Mouse (Mus musculus): ENCODE results near the gene 1700017B05Rik. TPM values are rescaled to one million over a fixed set of nuclear protein-coding genes. Genes with fewer than 3 reads are reported as not detected.
A peak's percentile ranks its signal among the peaks of the same experiment; 100 is the strongest.

Gene 1700017B05Rik
- polyA plus RNA-seq, 1 experiment from 2014 or later, result 15.5 TPM

DNA sequence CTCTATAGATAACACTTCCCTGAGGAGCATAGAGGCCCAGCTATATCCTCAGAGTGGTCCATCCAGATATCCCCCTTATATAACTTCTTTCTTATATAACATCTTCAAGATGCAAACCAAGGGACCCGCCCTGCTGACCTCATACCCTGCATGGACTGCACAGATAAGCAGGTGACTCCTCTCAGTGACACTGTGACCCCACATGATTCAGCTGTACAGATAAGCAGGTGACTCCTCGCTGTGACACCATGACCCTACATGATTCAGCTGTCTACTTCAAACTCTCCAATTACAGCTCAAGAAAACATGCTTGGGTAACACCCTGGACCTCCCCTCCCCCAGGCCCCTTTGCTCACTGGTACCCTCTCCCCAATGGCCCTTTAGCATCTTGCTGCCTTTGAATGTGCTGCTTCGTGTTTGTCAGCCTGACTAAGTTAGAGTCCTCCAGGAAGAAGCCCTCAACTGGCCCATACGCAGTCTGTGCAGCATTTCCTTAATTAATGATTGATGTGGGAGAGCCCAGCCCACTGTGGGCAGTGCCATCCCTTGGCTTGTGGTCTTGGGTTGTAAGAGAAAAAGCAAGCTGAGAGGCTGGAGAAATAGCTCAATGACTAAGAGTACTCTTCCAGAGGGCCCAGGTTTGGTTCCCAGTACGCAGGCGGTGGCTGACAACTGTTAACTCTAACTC, 37.5 kb upstream of the 1700017B05Rik start:
- Histone ChIP-seq H3K9me3 (replicated peaks; ENCODE audit: control insufficient read depth, low read length) (0 out of 2 replicates have a peak, but pooled peaks cover 2% of the 10 kb centered on the region), H3K4me1 (ENCODE audit: control insufficient read depth, insufficient read depth, low read length) (no peaks in the 10 kb centered on the region; the same call in 1 of the 2 replicates), H3K4me2 (no peak overlapping the region; the same call in 1 of the 2 replicates), H3K27me3 (ENCODE audit: control insufficient read depth, insufficient read depth, low read length) (no peaks in the 10 kb centered on the region), H3K36me3 (ENCODE audit: control insufficient read depth, insufficient read depth, low read length) (no peaks in the 10 kb centered on the region), H3K27ac (ENCODE audit: low read depth, low read length) (peak overlapping the region; percentile 71), H3K9ac (ENCODE audit: low read depth, low read length) (no peak overlapping the region), H3K4me3 (ENCODE audit: low read depth, low read length) (no peak overlapping the region)
- 63% methylated on average over 6 of the region's 6 CpGs for WGBS (ENCODE audit: insufficient replicate concordance)
- ATAC-seq (replicated peaks; ENCODE audit: insufficient number of reproducible peaks, low FRiP score, low TSS enrichment), result peak; percentile 94

- WGBS (ENCODE audit: insufficient replicate concordance), result 95% methylated on average over 2 of the region's 2 CpGs
- no peak overlapping the region for H3K4me3 ChIP-seq (ENCODE audit: low read depth, low read length)
- H3K4me1 ChIP-seq (ENCODE audit: control insufficient read depth, insufficient read depth, low read length), result no peaks in the 10 kb centered on the region; the same call in 1 of the 2 replicates
- no peak overlapping the region for H3K9ac ChIP-seq (ENCODE audit: low read depth, low read length)
- no peaks in the 10 kb centered on the region for H3K27me3 ChIP-seq (ENCODE audit: control insufficient read depth, insufficient read depth, low read length)
- no peak overlapping the region for H3K27ac ChIP-seq (ENCODE audit: low read depth, low read length)
- H3K9me3 ChIP-seq (replicated peaks; ENCODE audit: control insufficient read depth, low read length), result no peaks in the 10 kb centered on the region
- ATAC-seq (replicated peaks; ENCODE audit: insufficient number of reproducible peaks, low FRiP score, low TSS enrichment), result no peak
- H3K4me2 ChIP-seq, result no peak overlapping the region
- H3K36me3 ChIP-seq (ENCODE audit: control insufficient read depth, insufficient read depth, low read length), result no peaks in the 10 kb centered on the region
Measured at GRCm38 (mm10) chr9:57297938-57298337, 35.5 kb upstream of the 1700017B05Rik start.

DNA sequence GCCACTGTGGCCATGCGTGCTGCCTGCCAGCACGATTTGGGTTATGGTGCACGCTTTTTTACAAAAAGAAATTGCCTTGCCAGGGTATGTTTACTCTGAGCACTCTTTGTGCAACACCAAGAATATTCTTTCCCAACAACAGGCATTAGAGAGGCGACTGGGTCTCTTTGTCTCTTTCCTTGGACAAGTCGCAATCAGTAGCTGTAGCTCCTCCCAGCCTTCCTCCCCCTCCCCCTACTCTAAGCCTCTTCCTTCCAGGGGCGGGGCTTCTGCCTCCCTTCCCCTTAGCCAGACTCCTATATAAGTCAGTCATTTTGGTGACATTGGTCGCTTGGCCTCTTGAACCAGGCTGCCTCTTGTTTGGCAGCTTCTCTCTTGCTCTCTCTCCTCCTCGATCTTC, 33.9 kb upstream of the 1700017B05Rik start:
- no peaks in the 10 kb centered on the region; the same call in 1 of the 2 replicates for H3K4me1 ChIP-seq (ENCODE audit: control insufficient read depth, insufficient read depth, low read length)
- ATAC-seq (replicated peaks; ENCODE audit: insufficient number of reproducible peaks, low FRiP score, low TSS enrichment), result no peak
- no peak overlapping the region for H3K4me2 ChIP-seq
- no peak overlapping the region for H3K9ac ChIP-seq (ENCODE audit: low read depth, low read length)
- no peaks in the 10 kb centered on the region for H3K9me3 ChIP-seq (replicated peaks; ENCODE audit: control insufficient read depth, low read length)
- H3K36me3 ChIP-seq (ENCODE audit: control insufficient read depth, insufficient read depth, low read length), result no peaks in the 10 kb centered on the region
- no peak overlapping the region for H3K4me3 ChIP-seq (ENCODE audit: low read depth, low read length)
- 69% methylated on average over 8 of the region's 8 CpGs for WGBS (ENCODE audit: insufficient replicate concordance)
- H3K27me3 ChIP-seq (ENCODE audit: control insufficient read depth, insufficient read depth, low read length), result no peaks in the 10 kb centered on the region
- H3K27ac ChIP-seq (ENCODE audit: low read depth, low read length), result no peak overlapping the region

GRCm38 (mm10) chr9:57295666-57296065, 33.3 kb upstream of the 1700017B05Rik start:
- no peaks in the 10 kb centered on the region for H3K9me3 ChIP-seq (replicated peaks; ENCODE audit: control insufficient read depth, low read length)
- H3K4me3 ChIP-seq (ENCODE audit: low read depth, low read length), result no peak overlapping the region
- ATAC-seq (replicated peaks; ENCODE audit: insufficient number of reproducible peaks, low FRiP score, low TSS enrichment), result no peak
- 77% methylated on average over 3 of the region's 3 CpGs for WGBS (ENCODE audit: insufficient replicate concordance)
- no peaks in the 10 kb centered on the region for H3K36me3 ChIP-seq (ENCODE audit: control insufficient read depth, insufficient read depth, low read length)
- H3K27me3 ChIP-seq (ENCODE audit: control insufficient read depth, insufficient read depth, low read length), result no peaks in the 10 kb centered on the region
- no peak overlapping the region for H3K27ac ChIP-seq (ENCODE audit: low read depth, low read length)
- no peaks in the 10 kb centered on the region; the same call in 1 of the 2 replicates for H3K4me1 ChIP-seq (ENCODE audit: control insufficient read depth, insufficient read depth, low read length)
- H3K4me2 ChIP-seq, result no peak overlapping the region
- H3K9ac ChIP-seq (ENCODE audit: low read depth, low read length), result no peak overlapping the region

GRCm38 (mm10) chr9:57294905-57295304, 32.5 kb upstream of the 1700017B05Rik start:
- H3K9me3 ChIP-seq (replicated peaks; ENCODE audit: control insufficient read depth, low read length), result no peaks in the 10 kb centered on the region
- no peak overlapping the region for H3K9ac ChIP-seq (ENCODE audit: low read depth, low read length)
- no peak for ATAC-seq (replicated peaks; ENCODE audit: insufficient number of reproducible peaks, low FRiP score, low TSS enrichment)
- H3K4me1 ChIP-seq (ENCODE audit: control insufficient read depth, insufficient read depth, low read length), result no peaks in the 10 kb centered on the region; the same call in 1 of the 2 replicates
- H3K4me2 ChIP-seq, result no peak overlapping the region
- no peaks in the 10 kb centered on the region for H3K27me3 ChIP-seq (ENCODE audit: control insufficient read depth, insufficient read depth, low read length)
- WGBS (ENCODE audit: insufficient replicate concordance), result 74% methylated on average over 3 of the region's 3 CpGs
- no peak overlapping the region for H3K4me3 ChIP-seq (ENCODE audit: low read depth, low read length)
- no peaks in the 10 kb centered on the region for H3K36me3 ChIP-seq (ENCODE audit: control insufficient read depth, insufficient read depth, low read length)
- H3K27ac ChIP-seq (ENCODE audit: low read depth, low read length), result no peak overlapping the region

- Histone ChIP-seq H3K4me1 (ENCODE audit: control insufficient read depth, insufficient read depth, low read length) (no peaks in the 10 kb centered on the region; the same call in 1 of the 2 replicates), H3K9ac (ENCODE audit: low read depth, low read length) (no peak overlapping the region), H3K4me2 (no peak overlapping the region), H3K27me3 (ENCODE audit: control insufficient read depth, insufficient read depth, low read length) (no peaks in the 10 kb centered on the region), H3K27ac (ENCODE audit: low read depth, low read length) (no peak overlapping the region), H3K4me3 (ENCODE audit: low read depth, low read length) (no peak overlapping the region), H3K9me3 (replicated peaks; ENCODE audit: control insufficient read depth, low read length) (no peaks in the 10 kb centered on the region), H3K36me3 (ENCODE audit: control insufficient read depth, insufficient read depth, low read length) (no peaks in the 10 kb centered on the region)
- ATAC-seq (replicated peaks; ENCODE audit: insufficient number of reproducible peaks, low FRiP score, low TSS enrichment), result no peak
- whole genome bisulfite sequencing (ENCODE audit: insufficient replicate concordance), result 78% methylated on average over 6 of the region's 6 CpGs
Measured at GRCm38 (mm10) chr9:57287183-57287582, 24.8 kb upstream of the 1700017B05Rik start.

- H3K4me2 ChIP-seq, result no peak overlapping the region
- no peaks in the 10 kb centered on the region for H3K36me3 ChIP-seq (ENCODE audit: control insufficient read depth, insufficient read depth, low read length)
- H3K27me3 ChIP-seq (ENCODE audit: control insufficient read depth, insufficient read depth, low read length), result no peaks in the 10 kb centered on the region
- no peak overlapping the region for H3K4me3 ChIP-seq (ENCODE audit: low read depth, low read length)
- no peaks in the 10 kb centered on the region for H3K9me3 ChIP-seq (replicated peaks; ENCODE audit: control insufficient read depth, low read length)
- peaks cover 19% of the 10 kb centered on the region for H3K4me1 ChIP-seq (ENCODE audit: control insufficient read depth, insufficient read depth, low read length)
- ATAC-seq (replicated peaks; ENCODE audit: insufficient number of reproducible peaks, low FRiP score, low TSS enrichment), result no peak
- no peak overlapping the region for H3K27ac ChIP-seq (ENCODE audit: low read depth, low read length)
- 78% methylated on average over 4 of the region's 4 CpGs for WGBS (ENCODE audit: insufficient replicate concordance)
- no peak overlapping the region for H3K9ac ChIP-seq (ENCODE audit: low read depth, low read length)
Measured at GRCm38 (mm10) chr9:57283311-57283710, 20.9 kb upstream of the 1700017B05Rik start.

DNA sequence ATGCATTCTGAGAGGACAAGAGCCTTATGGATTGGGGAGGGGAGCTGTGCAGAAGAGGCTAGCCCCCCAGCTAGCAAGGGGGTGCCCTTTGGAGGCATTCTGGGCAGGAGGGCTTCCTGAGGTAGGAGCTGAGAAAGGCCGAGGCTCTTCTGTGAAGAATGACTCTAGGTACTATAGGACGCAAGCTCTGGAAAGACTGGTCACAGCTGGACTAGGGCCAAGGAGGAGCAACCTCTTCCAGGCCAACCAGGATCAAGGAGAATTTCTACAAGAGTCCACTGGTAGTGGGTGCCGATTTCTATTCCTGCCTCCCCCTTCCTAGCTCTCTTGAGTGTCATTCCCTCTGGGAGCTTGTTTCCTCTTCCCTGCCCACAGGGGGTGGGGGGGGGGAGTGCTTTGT, 20.3 kb upstream of the 1700017B05Rik start:
- Histone ChIP-seq H3K27me3 (ENCODE audit: control insufficient read depth, insufficient read depth, low read length) (no peaks in the 10 kb centered on the region), H3K36me3 (ENCODE audit: control insufficient read depth, insufficient read depth, low read length) (no peaks in the 10 kb centered on the region), H3K4me1 (ENCODE audit: control insufficient read depth, insufficient read depth, low read length) (peaks cover 25% of the 10 kb centered on the region), H3K4me3 (ENCODE audit: low read depth, low read length) (no peak overlapping the region), H3K4me2 (no peak overlapping the region), H3K27ac (ENCODE audit: low read depth, low read length) (no peak overlapping the region), H3K9me3 (replicated peaks; ENCODE audit: control insufficient read depth, low read length) (no peaks in the 10 kb centered on the region), H3K9ac (ENCODE audit: low read depth, low read length) (no peak overlapping the region)
- ATAC-seq (replicated peaks; ENCODE audit: insufficient number of reproducible peaks, low FRiP score, low TSS enrichment), result no peak
- WGBS (ENCODE audit: insufficient replicate concordance), result 55% methylated on average over 3 of the region's 3 CpGs

DNA sequence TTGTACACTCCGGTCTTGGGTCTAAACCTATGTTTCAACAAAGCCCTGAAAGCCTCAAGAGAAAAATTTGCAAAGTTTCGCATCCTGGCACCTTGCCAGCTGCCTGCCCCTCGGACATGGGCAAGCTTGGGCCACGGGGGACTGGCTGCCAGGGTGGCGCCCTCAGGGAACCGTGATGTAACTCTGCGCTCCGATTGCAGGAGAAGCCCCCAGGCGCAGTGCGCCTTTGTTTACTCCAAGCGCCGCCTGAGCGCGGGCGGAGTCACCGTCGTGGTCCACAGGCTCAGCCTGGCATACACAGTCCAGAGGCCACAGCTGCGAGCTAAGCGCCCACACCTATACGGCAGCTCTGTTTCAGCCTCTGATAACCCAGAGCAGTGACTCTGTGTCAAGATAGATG, 19.1 kb upstream of the 1700017B05Rik start:
- Histone ChIP-seq H3K4me3 (ENCODE audit: low read depth, low read length) (peak overlapping the region; percentile 28; the same call in 1 of the 2 replicates), H3K9me3 (replicated peaks; ENCODE audit: control insufficient read depth, low read length) (no peaks in the 10 kb centered on the region), H3K4me1 (ENCODE audit: control insufficient read depth, insufficient read depth, low read length) (peaks cover 26% of the 10 kb centered on the region), H3K27ac (ENCODE audit: low read depth, low read length) (no peak overlapping the region), H3K27me3 (ENCODE audit: control insufficient read depth, insufficient read depth, low read length) (no peaks in the 10 kb centered on the region), H3K9ac (ENCODE audit: low read depth, low read length) (peak overlapping the region; percentile 40; the same call in 1 of the 2 replicates), H3K4me2 (peak overlapping the region; percentile 65), H3K36me3 (ENCODE audit: control insufficient read depth, insufficient read depth, low read length) (no peaks in the 10 kb centered on the region)
- no peak for ATAC-seq (replicated peaks; ENCODE audit: insufficient number of reproducible peaks, low FRiP score, low TSS enrichment)
- 12% methylated on average over 20 of the region's 20 CpGs for WGBS (ENCODE audit: insufficient replicate concordance)

All from heart, embryonic 11.5 days (tissue).